Mouse (Mus musculus) G1E (cell line): ENCODE results near the gene Slc10a2.

Source experiments
- CTCF ChIP-seq: IDR thresholded peaks from 2 replicates; pipeline ENCODE4 v1.5.1; 2012; ENCODE audit warnings: low read depth, low read length, inconsistent platforms, mixed read lengths
- GATA1 ChIP-seq: IDR thresholded peaks from 2 replicates; pipeline ENCODE4 v1.6.1; 2012; ENCODE audit warnings: borderline replicate concordance, low read length, inconsistent platforms, mixed read lengths

DNA sequence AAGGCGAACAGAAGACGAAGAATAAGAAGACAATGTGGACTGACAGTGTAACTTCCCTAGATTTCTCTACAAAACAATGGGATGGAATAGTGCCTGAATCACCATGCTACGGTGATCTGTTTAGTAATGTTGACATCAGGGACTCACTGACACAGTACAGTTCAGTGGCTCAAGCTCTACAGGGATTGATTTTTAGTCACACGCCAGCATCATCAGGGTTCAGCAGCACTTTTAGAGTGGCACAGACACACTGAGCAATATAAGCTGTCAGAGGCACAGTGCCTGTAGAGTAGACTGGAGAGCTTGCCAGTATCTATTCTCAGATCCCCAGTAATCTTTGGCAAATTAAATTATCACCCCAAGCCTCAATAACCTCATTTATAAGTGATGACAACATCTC lies 9.8 kb downstream of the Slc10a2 start:
- TF ChIP-seq GATA1 (no peak), CTCF (no peak)
